Mouse (Mus musculus): Measurements from ENCODE around the gene Fgf16. TPM values are rescaled to one million over a fixed set of nuclear protein-coding genes. Genes with fewer than 3 reads are reported as not detected.

Gene Fgf16
- under 1 TPM; 0.39 to 0.41 TPM for total RNA-seq (2021)
- long read RNA-seq, experiment 1 = 0 reads
- long read RNA-seq, experiment 2 = 0 reads

DNA sequence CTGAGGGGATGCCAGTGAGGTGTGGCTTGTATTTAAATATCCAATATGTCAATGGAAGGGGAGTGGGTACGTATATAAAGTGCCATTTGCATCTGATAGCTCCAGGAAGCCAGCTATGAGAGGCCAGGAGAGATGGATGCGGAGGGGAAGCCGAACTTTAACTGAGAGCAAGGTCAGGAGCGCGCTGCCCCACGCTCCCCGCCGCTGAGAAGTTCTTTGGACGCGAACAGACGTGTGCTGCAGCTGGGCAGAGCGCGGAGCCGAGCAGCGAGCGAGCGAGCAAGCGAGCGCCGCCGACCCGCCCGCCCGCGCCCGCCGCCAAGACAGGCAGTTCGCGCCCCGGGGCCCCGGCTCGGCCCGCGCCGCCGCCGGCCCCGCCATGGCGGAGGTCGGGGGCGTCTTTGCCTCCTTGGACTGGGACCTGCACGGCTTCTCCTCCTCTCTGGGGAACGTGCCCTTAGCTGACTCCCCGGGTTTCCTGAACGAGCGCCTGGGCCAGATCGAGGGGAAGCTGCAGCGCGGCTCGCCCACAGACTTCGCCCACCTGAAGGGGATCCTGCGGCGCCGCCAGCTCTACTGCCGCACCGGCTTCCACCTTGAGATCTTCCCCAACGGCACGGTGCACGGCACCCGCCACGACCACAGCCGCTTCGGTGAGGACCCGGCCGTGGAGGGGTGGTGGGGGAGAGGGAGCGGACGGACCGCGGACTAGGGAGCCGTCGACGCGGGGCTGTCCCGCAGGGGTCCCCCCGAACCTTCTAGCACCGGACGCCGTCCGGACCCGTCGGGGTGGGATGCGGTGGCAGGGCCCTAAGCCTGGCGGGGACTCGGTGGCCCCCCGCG lies at the start of gene Fgf16:
TSS of gene Fgf16 (plus strand) at position 118 of the 843 bp plus-strand sequence.
- peak in 1 of 2 experiments; percentile 16 for DNase-seq
- intact Hi-C loops (cut with DNase I) = no loop called here

DNA sequence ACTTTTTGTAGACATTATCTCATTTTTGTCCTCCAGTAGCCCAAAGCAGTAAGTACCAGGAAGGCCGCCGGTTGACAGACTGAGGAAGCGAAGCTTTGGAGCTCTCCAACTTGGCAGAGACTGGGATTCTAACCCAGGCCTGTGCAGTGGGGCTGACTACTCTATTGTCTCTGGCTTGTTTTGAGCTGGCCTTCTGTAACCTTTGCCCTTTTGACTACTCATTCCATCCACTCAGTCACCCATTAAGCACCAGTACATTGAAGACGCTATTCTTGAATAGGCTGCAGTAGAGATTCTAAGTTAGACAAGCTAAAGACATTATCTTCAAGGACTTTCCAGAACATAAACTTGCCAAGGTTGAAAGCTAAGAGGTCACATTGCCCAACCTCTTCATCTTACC lies 49.3 kb upstream of the Fgf16 start:
- intact Hi-C loops (cut with DNase I) = no loop called here
- no peak for DNase-seq

DNA sequence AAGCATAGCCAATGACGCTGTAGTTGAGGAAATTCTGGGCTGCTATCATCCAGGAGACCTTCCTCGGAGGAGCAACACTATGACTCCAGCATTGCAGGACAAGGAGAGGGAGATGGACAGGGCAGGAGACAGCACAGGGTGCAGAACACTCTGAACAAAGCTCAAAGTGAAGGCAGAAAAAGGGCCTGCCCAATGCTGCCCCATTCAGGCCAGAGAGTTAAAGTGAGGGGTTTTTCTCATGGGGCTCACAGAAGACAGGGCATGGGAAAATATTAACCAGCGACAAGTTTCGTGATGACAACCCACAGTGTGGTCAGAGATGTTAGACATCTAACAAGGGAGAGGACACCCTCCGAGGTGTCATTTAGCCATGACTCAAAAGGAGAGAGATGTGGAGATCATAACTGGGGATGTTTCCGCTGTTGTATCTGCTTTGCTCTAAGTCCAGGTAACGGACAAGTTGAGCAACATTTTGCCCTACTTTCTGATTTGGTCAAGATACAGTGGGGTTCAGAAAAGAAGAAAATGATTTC lies 48.2 kb upstream of the Fgf16 start:
- intact Hi-C loops (cut with DNase I) = no loop called here
- DNase-seq = no peak

DNA sequence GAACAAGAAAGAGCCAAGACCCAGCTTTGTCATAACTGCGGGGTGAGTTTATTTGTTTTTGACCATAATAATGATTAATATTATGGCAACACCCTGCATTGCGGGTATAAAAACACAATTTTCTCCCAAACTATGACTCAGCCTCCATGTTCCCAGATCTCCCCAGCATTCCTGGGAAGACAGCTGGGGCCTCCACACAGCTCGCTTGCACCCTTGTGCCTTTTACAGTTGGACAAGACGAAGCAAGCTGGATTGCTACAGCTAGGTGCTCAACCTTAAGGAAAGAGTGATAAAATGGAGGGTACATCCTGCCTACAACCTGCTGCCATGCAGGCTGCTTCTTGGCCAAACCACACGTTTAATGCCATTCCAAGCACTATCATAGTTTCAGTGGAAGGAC lies 45.7 kb upstream of the Fgf16 start:
- no peak for DNase-seq
- intact Hi-C loops (cut with DNase I) = loop anchor here (2.0 kb wide), 1 partner anchor 50 kb away; no protein-coding TSS in a partner anchor

DNA sequence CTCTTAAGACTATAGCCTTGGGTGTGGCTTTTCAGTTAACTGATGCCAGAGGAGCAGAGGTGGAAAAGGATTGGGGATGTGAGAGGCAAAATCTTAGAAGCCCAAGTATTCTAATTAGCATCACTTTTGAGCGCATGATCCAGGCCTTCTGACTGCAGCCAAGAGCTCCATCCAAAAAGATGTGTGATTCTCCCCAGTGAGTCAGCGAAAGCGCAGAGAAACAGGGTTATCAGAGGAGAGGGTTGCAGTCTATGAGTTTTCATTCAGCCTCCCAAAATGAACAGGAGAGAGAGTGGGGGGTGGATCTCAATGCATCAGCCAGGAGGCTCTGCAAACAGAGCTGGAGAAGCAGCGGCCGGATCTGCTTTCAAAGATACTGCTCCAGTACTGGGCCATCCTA lies 45.1 kb upstream of the Fgf16 start:
- intact Hi-C loops (cut with DNase I) = loop anchor here (2.0 kb wide), 1 partner anchor 50 kb away; no protein-coding TSS in a partner anchor
- DNase-seq = no peak

DNA sequence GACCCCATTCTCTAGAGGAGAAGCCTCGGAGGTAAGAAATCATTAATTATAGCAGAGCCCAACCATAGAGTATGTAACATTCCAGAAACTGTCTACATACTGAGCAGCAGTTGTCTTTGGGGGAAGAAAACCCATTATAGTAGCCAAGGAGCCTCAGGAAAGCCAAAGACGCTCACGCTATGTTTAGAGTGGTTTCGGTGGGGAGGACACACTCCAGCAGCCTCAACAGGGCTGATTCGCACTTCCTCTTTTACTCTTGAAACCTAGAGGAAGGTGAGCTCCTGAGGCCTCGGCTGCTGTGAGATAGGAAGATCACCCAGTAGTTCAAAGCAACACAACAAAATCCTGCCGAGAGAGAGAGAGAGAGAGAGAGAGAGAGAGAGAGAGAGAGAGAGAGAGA lies 39.9 kb upstream of the Fgf16 start:
- intact Hi-C loops (cut with DNase I) = no loop called here
- no peak for DNase-seq

DNA sequence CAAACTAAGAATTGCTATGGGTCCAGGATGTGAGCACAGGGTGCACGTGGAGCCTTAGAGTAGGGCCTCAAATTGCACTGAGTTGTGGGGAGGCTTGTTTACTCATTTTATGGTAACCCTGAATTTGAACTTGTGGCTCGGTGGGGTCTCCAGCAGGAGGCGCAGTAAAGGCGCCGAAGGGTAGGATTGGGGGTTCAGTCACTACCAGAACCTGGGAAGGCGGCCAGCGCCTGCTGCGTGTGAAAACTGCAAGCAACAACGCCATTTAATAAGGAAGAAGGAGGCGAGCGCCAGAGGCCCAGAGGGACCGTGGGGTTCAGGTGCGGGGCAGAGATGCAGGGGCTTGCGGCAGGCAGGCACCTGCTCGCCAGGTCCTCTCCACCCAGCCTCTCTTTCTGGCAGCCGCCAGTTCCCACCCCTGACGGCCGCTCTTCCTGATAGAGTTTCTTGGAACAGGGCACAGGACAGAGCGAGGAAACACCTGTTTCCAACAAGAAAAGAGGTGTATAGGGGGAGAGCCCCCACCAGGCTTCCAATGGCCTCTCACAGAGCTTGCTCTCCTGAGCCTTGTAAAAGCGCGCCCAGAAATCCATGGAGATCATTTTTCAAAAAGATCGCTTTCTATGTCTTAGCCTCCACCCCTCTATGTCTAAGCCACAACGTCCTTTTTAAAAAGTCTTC lies 1.1 kb upstream of the Fgf16 start:
- peak in 1 of 2 experiments; percentile 14 for DNase-seq
- intact Hi-C loops (cut with DNase I) = no loop called here

DNA sequence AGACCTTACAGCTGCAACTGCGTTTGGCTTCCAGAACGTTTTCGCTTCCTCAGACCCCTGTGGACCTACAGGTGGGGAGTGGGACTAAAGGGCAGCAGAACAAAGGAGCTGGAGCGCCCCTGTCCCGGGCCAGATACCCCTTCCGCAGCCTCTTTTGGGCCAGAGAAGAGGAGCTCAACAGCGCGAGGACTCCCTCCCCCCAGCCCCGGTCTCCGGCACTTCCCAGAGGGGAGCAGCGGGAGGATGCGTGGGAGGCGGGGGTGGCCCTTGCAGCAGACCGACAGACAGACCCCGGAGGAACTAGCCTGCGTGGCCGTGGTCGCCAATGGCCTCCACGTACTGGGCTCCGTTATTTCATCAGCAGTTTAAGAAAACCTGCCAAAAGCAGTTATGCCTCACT lies 467 bp upstream of the Fgf16 start:
- DNase-seq = peak in 1 of 2 experiments; percentile 19

DNA sequence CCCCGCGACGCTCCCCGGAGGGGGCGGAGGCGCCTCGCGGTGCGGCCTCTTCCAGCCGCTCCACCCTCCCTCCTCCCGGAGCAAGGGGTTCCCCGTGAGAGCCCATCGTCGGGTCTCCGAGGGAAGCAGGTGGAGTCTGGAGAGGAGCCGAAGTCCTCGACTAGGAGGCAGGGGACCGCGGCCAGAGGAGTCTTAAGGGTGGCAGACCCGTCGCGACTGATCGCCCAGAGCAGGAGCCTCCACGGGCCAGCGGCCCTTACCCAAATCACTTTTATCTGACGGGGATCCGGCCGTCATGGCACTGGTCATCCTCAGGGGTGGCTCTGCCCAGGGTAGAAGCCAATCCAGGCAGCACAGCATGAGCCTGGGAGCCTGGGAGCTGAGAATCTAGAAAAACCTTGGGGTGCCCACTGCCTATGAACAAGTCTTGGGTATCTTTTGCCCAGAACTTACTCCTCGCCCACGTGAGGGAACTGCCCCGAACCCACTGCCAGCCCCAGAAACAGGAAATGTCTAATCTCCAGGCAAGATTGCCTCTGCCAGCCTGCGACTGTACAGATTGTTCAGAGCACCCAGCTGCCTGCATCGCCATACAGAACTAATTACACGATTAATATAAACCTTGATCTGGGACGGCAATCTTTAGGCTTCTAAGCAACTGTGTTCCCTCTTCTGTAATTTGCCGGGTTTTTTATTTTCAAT lies 1.1 kb downstream of the Fgf16 start:
- intact Hi-C loops (cut with DNase I) = no loop called here
- DNase-seq = peak in 1 of 2 experiments; percentile 18

More for the DNA sequence above, 467 bp upstream of the Fgf16 start:
- intact Hi-C loops (cut with DNase I) = no loop called here

DNA sequence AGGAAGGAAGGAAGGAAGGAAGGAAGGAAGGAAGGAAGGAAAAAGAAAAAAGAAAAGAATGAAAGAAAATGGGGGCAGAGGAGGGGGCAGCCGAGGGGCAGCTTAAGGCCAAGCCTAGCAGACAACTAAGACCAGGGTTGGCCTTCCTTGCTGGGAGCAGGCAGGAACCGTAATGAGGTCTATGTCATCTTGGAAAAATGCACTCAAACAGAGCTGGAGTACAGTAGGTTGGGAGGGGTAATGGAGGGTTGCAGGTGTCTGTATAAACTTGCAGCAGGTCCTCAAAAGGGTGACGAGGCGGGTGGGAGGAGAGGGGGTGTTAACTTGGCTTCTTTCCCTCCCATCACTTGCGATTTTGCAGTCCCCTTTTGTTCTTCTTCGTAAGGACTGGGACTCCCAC lies 1.9 kb downstream of the Fgf16 start:
- no peak for DNase-seq
- intact Hi-C loops (cut with DNase I) = no loop called here

DNA sequence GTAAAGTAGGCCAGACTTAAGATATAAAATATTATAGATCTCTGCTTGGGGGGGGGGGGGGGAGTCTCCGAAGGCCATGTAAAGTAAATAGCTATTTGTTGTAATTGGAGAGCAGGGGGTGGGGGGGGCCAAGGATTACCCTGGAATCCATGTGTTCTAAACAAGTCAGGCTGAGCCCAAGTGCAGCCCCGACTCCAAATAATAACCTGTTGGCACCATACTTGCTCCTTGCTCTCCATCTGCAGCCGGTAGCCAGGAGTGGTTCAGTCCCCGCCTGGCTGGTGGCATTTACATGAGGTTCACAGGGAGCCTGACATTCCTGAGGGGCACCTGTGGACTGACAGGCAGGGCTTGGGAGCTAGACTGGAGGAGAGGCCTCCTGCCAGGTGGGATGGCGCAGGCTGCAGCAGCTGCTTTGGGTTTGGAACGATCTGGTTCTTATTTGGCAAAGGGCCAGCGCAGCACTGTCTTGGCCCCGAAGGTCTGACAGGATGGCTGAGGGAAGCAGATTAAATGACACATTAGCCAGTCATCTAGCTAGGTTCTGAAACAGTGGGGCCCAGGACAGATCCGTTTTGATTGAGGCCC lies 3.2 kb downstream of the Fgf16 start:
- DNase-seq = peak in 1 of 2 experiments; percentile 16
- intact Hi-C loops (cut with DNase I) = no loop called here

DNA sequence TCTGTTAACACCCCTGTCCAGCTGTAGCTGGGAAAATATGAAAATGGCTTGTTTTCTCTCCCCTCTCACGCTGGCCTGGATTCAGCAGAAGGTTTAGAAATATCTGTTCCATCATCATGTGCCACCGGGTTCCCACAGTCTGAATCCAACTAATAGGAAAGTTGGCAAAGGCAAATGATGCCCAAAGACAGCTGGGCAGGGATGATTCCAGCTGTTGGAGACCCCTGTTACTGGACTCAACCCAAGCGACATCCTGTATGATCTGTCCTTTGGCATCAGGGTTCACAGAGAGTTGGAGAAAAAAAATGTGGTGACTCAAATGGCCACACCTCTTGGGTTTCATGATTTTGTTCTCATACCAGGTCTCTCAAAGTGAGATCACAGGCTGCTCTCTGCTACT lies 3.9 kb downstream of the Fgf16 start:
- no peak for DNase-seq
- intact Hi-C loops (cut with DNase I) = no loop called here

DNA sequence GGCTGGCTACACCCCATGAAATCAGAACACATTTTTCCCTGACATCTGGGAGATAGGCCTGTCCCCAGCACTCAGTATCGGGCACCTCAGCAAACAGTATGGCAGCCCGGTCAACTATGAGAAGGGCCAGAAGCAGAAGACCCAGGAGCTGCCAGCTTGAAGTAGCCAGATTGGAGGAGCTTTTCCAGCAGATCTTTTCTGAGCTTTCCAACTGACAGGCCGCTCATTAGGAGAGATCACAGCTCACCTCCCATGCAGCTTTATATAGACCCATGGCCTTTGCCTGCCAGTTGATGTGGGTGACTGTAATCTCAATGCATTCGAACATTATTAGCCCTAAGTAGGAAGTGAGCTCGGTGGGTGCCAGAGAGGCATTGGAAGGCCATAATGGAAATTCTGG lies 9.2 kb downstream of the Fgf16 start:
- intact Hi-C loops (cut with DNase I) = no loop called here
- no peak for DNase-seq

DNA sequence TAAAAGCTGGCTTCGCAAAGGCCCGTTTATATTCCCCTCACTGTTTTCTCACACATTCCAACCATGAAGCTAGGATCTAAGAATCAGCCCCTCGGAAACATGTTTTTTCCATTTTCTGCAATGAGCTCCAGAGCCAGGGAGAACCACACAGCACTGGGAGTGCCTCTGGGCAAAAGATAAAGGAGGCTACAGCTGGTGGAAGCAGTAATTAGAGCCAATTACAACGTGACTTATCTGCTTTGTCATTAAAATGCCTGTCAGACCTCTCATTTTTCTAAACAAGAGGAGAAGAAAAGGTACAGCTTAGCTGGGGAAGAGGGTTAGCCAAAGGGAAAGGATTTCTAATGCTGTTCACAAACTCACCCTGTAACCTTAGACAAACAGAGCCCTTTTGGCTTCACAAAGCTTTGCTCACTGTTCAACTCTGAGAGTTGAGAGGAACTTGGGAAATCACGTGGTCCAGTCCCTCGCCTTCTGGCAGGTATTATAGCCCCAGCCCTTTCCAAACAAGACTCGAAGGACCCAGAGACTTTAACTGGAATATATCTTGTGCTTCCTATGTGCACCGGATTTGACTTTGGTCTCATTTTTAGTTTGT lies 30.8 kb downstream of the Fgf16 start:
- DNase-seq = no peak
- intact Hi-C loops (cut with DNase I) = no loop called here

DNA sequence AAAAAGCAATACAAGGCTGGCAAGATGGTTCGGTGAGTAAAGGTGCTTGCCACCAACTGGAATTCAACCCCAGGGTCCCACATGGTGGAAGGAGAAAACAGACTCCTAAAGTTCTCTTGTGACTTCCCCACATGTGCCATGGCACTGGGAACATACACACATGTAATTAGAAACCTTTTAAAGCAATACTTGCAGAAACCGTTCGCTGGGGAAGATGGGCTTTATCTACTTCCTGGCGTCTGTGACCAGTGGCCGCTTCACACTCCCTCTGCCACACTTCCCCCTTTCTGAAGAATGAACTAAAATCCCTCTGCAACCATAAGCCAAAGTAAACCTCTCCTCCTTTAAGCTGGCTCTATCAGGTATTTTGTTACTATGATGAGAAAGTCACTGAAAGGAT lies 60.4 kb downstream of the Fgf16 start:
- intact Hi-C loops (cut with DNase I) = no loop called here
- DNase-seq = no peak

Other genes starting within 250 kb of the Fgf16 start
- 10 to 100 TPM; 29.3 to 36.1 TPM for gene Atrx, start 165.1 kb downstream of the Fgf16 start, total RNA-seq (2021)
- gene Magt1, start 247.6 kb downstream of the Fgf16 start, total RNA-seq (2021) = 10 to 100 TPM; 29.6 to 30.5 TPM